Mouse (Mus musculus) brain, embryonic 14.5 days (tissue): ENCODE data around the gene Tab2.

ENCODE experiments used
- CTCF ChIP-seq: fragments of 200-500 bp; IDR thresholded peaks from 2 replicates; pipeline ENCODE4 v1.5.1; 2012; ENCODE audit warnings: inconsistent platforms, mild to moderate bottlenecking, moderate library complexity, borderline replicate concordance; ENCODE audit not compliant: insufficient read depth, insufficient read length; ENCODE audit errors: extremely low read depth
- POLR2A ChIP-seq: fragments of 200-500 bp; IDR thresholded peaks from 2 replicates; pipeline ENCODE4 v1.6.1; 2012; ENCODE audit warnings: mild to moderate bottlenecking, inconsistent platforms, borderline replicate concordance; ENCODE audit not compliant: poor library complexity, insufficient read depth, insufficient read length, severe bottlenecking; ENCODE audit errors: extremely low read depth

GRCm38 (mm10) chr10:7967096-7967495 lies 11.1 kb upstream of the Tab2 start:
- TF ChIP-seq CTCF (no peak), POLR2A (no peak)
